Mouse (Mus musculus): ENCODE results near the gene Slc17a2. TPM values are rescaled to one million over a fixed set of nuclear protein-coding genes. Genes with fewer than 3 reads are reported as not detected.
A peak's percentile ranks its signal among the peaks of the same experiment; 100 is the strongest.
"Not testable (repeated sequence)": the region's sequence is repeated elsewhere in the genome, so short reads cannot be mapped to it uniquely, and the experiment has no call there.

The Slc17a2 gene
- polyA plus RNA-seq (2015; fragmentation: Nextera tagmentation; extraction: Ambion mirVana), result 0.05 TPM in 1 of 2 replicates, not detected in the other

GRCm38 (mm10) chr13:23806422-23807052, at the start of gene Slc17a2:
TSS of gene Slc17a2 (plus strand) at chr13:23806993.
- Histone ChIP-seq H3K9ac (no peak within 1 kb of the TSS), H3K4me3 (no peak within 1 kb of the TSS), H3K27me3 (replicated peaks) (no peaks in the 10 kb centered on the region), H3K4me2 (no peak within 1 kb of the TSS), H3K9me3 (no peaks in the 10 kb centered on the region), H3K27ac (replicated peaks) (no peak within 1 kb of the TSS), H3K36me3 (no peaks in the 10 kb centered on the region), H3K4me1 (peaks cover 5% of the 10 kb centered on the region; the same call in 1 of the 2 replicates)
- WGBS, result 71% methylated on average over 15 of the region's 15 CpGs
- no peak for ATAC-seq (ENCODE audit: extremely low read depth, insufficient number of reproducible peaks, low FRiP score, low TSS enrichment)

GRCm38 (mm10) chr13:23757211-23757773, 49.5 kb upstream of the Slc17a2 start:
- 2% methylated on average over 23 of the region's 23 CpGs for WGBS
- Histone ChIP-seq H3K4me2 (peak overlapping the region; percentile 78), H3K27ac (replicated peaks) (peak overlapping the region; percentile 89), H3K9me3 (no peaks in the 10 kb centered on the region), H3K27me3 (replicated peaks) (no peaks in the 10 kb centered on the region), H3K36me3 (no peaks in the 10 kb centered on the region), H3K9ac (peak overlapping the region; percentile 83), H3K4me3 (peak overlapping the region; percentile 51), H3K4me1 (peaks cover 22% of the 10 kb centered on the region)
- ATAC-seq (ENCODE audit: extremely low read depth, insufficient number of reproducible peaks, low FRiP score, low TSS enrichment), result no peak

- Histone ChIP-seq H3K4me3 (peak overlapping the region; percentile 51), H3K27ac (replicated peaks) (peak overlapping the region; percentile 45; the same call in 1 of the 2 replicates)
Observed at GRCm38 (mm10) chr13:23757921-23758320, 48.9 kb upstream of the Slc17a2 start.

GRCm38 (mm10) chr13:23759251-23759771, 47.5 kb upstream of the Slc17a2 start:
- ATAC-seq (ENCODE audit: extremely low read depth, insufficient number of reproducible peaks, low FRiP score, low TSS enrichment), result no peak
- H3K36me3 ChIP-seq, result no peaks in the 10 kb centered on the region
- 83% methylated on average over 3 of the region's 3 CpGs for WGBS
- no peak overlapping the region for H3K27ac ChIP-seq (replicated peaks)
- H3K9me3 ChIP-seq, result no peaks in the 10 kb centered on the region
- H3K9ac ChIP-seq, result no peak overlapping the region
- peaks cover 31% of the 10 kb centered on the region for H3K4me1 ChIP-seq
- peak overlapping the region; percentile 79; the same call in 1 of the 2 replicates for H3K4me2 ChIP-seq
- H3K27me3 ChIP-seq (replicated peaks), result no peaks in the 10 kb centered on the region
- H3K4me3 ChIP-seq, result no peak overlapping the region

More at GRCm38 (mm10) chr13:23757921-23758320, 48.9 kb upstream of the Slc17a2 start:
- 55% methylated on average over 3 of the region's 3 CpGs for WGBS
- no peaks in the 10 kb centered on the region for H3K36me3 ChIP-seq
- ATAC-seq (ENCODE audit: extremely low read depth, insufficient number of reproducible peaks, low FRiP score, low TSS enrichment), result no peak
- no peaks in the 10 kb centered on the region for H3K27me3 ChIP-seq (replicated peaks)
- peak overlapping the region; percentile 40 for H3K9ac ChIP-seq
- peak overlapping the region; percentile 78 for H3K4me2 ChIP-seq
- H3K9me3 ChIP-seq, result no peaks in the 10 kb centered on the region
- H3K4me1 ChIP-seq, result peaks cover 25% of the 10 kb centered on the region

- no peaks in the 10 kb centered on the region for H3K36me3 ChIP-seq
- H3K9ac ChIP-seq, result peak overlapping the region; percentile 81
- peak overlapping the region; percentile 96 for H3K27ac ChIP-seq (replicated peaks)
- 67% methylated on average over 1 of the region's 1 CpGs for WGBS
- H3K4me1 ChIP-seq, result peaks cover 37% of the 10 kb centered on the region
- H3K9me3 ChIP-seq, result no peaks in the 10 kb centered on the region
- peak overlapping the region; percentile 54 for H3K4me3 ChIP-seq
- ATAC-seq (ENCODE audit: extremely low read depth, insufficient number of reproducible peaks, low FRiP score, low TSS enrichment), result no peak
- peak overlapping the region; percentile 79 for H3K4me2 ChIP-seq
- H3K27me3 ChIP-seq (replicated peaks), result no peaks in the 10 kb centered on the region
Observed at GRCm38 (mm10) chr13:23759916-23760239, 46.9 kb upstream of the Slc17a2 start.

GRCm38 (mm10) chr13:23760240-23760971, 46.4 kb upstream of the Slc17a2 start:
- peaks cover 37% of the 10 kb centered on the region for H3K4me1 ChIP-seq
- H3K4me3 ChIP-seq, result peak overlapping the region; percentile 54
- H3K27ac ChIP-seq (replicated peaks), result peak overlapping the region; percentile 96
- WGBS, result 1% methylated on average over 22 of the region's 27 CpGs
- H3K27me3 ChIP-seq (replicated peaks), result no peaks in the 10 kb centered on the region
- no peaks in the 10 kb centered on the region for H3K36me3 ChIP-seq
- no peaks in the 10 kb centered on the region for H3K9me3 ChIP-seq
- H3K9ac ChIP-seq, result peak overlapping the region; percentile 81
- ATAC-seq (ENCODE audit: extremely low read depth, insufficient number of reproducible peaks, low FRiP score, low TSS enrichment), result no peak
- H3K4me2 ChIP-seq, result peak overlapping the region; percentile 79

- ATAC-seq (ENCODE audit: extremely low read depth, insufficient number of reproducible peaks, low FRiP score, low TSS enrichment), result peak; percentile 61
- peak within 1 kb of the TSS; percentile 79 for H3K4me2 ChIP-seq
- H3K27ac ChIP-seq (replicated peaks), result peak within 1 kb of the TSS; percentile 96
- H3K36me3 ChIP-seq, result no peaks in the 10 kb centered on the region
- H3K9ac ChIP-seq, result peak within 1 kb of the TSS; percentile 85
- H3K9me3 ChIP-seq, result no peaks in the 10 kb centered on the region
- WGBS, result under 1% methylated on average over 68 of the region's 72 CpGs
- peak within 1 kb of the TSS; percentile 54 for H3K4me3 ChIP-seq
- peaks cover 37% of the 10 kb centered on the region for H3K4me1 ChIP-seq
- no peaks in the 10 kb centered on the region for H3K27me3 ChIP-seq (replicated peaks)
Observed at GRCm38 (mm10) chr13:23760972-23761864, 45.6 kb upstream of the Slc17a2 start, which contains the start of gene Hist1h4a. TSS of gene Hist1h4a (minus strand) at chr13:23761230.

GRCm38 (mm10) chr13:23761871-23762821, 44.6 kb upstream of the Slc17a2 start, which contains the start of gene Hist1h3a:
TSS of gene Hist1h3a (minus strand) at chr13:23762386.
- not testable (repeated sequence) for H3K27me3 ChIP-seq (replicated peaks); H3K9me3 ChIP-seq; H3K36me3 ChIP-seq
- peak within 1 kb of the TSS; percentile 79 for H3K4me2 ChIP-seq
- 1% methylated on average over 33 of the region's 52 CpGs for WGBS
- H3K4me3 ChIP-seq, result peak within 1 kb of the TSS; percentile 67
- H3K9ac ChIP-seq, result peak within 1 kb of the TSS; percentile 88
- peaks cover 37% of the 10 kb centered on the region for H3K4me1 ChIP-seq
- ATAC-seq (ENCODE audit: extremely low read depth, insufficient number of reproducible peaks, low FRiP score, low TSS enrichment), result peak; percentile 37; the same call in 1 of the 2 replicates
- H3K27ac ChIP-seq (replicated peaks), result peak within 1 kb of the TSS; percentile 96

- no peak for ATAC-seq (ENCODE audit: extremely low read depth, insufficient number of reproducible peaks, low FRiP score, low TSS enrichment)
Observed at GRCm38 (mm10) chr13:23763242-23763585, 43.6 kb upstream of the Slc17a2 start.

More at GRCm38 (mm10) chr13:23763242-23763585, 43.6 kb upstream of the Slc17a2 start:
- Histone ChIP-seq H3K9me3 (no peaks in the 10 kb centered on the region), H3K4me3 (peak overlapping the region; percentile 67), H3K27ac (replicated peaks) (peak overlapping the region; percentile 96), H3K36me3 (no peaks in the 10 kb centered on the region), H3K4me1 (peaks cover 31% of the 10 kb centered on the region), H3K4me2 (peak overlapping the region; percentile 79), H3K9ac (peak overlapping the region; percentile 88), H3K27me3 (replicated peaks) (no peaks in the 10 kb centered on the region)
- 3% methylated on average over 10 of the region's 10 CpGs for WGBS

Measured in heart, embryonic 13.5 days (tissue).